Mouse (Mus musculus) G1E (cell line): ENCODE measurements at regions not wholly inside any gene's neighbourhood (a gene's known extent, or its start where the extent isn't known, plus 50 kb on each side); places are given as distances from the start of the nearest gene placed in this dataset.

Experiments
- CTCF ChIP-seq: IDR thresholded peaks from 2 replicates; pipeline ENCODE4 v1.5.1; 2012; ENCODE audit warnings: low read depth, low read length, inconsistent platforms, mixed read lengths
- GATA1 ChIP-seq: IDR thresholded peaks from 2 replicates; pipeline ENCODE4 v1.6.1; 2012; ENCODE audit warnings: borderline replicate concordance, low read length, inconsistent platforms, mixed read lengths
- GATA2 ChIP-seq: IDR thresholded peaks from 2 replicates; pipeline ENCODE4 v1.6.1; 2012; ENCODE audit warnings: low read depth, low read length, inconsistent platforms, borderline replicate concordance
- POLR2AphosphoS5 ChIP-seq: IDR thresholded peaks from 2 replicates; pipeline ENCODE4 v1.6.1; 2012; ENCODE audit warnings: low read depth, low read length, inconsistent platforms; ENCODE audit not compliant: insufficient replicate concordance
- TAL1 ChIP-seq: conservative IDR thresholded peaks from 2 replicates; pipeline ENCODE4 v1.6.1; 2012; ENCODE audit warnings: low read depth, low read length, inconsistent platforms, mixed read lengths

DNA sequence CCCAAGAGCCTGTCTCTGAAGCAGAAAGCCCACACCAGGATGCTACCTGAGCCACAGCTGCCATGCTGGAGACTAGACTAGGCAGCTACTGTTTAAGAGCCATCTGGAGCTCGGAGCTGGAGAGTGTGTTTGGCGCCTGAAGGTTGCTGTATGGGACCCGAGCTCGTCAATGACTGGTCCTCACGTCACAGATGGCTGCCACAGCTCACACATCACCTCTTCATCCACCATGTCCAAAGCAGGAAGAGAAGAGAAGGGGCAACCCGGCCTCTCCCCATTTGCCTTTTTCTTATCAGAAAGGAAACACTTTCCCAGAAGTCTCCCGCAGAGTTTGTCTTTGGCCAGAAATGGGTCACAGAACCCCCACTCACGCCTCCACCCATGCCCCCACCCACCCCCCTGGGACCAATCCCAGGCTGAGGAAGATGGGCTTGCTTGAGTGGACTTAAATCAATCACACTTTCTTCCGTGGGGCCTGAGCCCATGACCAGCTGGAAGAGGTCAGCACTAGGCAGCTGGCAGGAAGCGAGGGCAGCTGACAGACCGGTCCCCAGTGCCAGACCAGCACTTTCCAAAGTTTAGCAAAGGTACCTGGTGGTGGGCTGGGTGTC is 53.5 kb upstream of the Ptpn1 start:
- TF ChIP-seq CTCF (no peak), TAL1 (no peak), GATA1 (no peak), GATA2 (no peak), POLR2AphosphoS5 (no peak)
